Mouse (Mus musculus): ENCODE measurements at regions not wholly inside any gene's neighbourhood (a gene's known extent, or its start where the extent isn't known, plus 50 kb on each side); places are given as distances from the start of the nearest gene placed in this dataset.

DNA sequence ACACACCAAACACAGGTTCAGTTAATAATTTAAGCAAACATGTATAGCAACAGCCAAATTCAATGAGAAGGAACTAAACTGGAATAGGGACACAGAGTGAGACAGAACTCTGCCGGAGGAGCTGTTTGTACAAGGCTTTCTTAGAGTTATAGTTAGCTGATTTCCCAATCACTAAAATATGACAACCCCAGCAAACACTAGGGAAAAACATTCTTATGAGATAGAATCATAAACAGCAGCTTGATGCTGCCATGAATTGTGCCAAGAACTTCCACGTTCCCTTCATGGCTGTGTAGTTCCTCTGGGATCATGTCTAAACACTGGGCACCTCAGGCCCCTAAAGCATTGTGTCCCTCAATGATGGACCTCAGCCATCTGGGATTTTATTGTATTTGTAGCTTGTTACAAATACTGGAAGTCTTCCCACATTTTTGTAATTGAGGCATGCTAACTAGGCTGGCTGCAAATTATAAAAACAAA lies 1033.4 kb downstream of the Fam19a2 start:
- TF ChIP-seq POLR2A (IDR thresholded peaks at IDR 0.05; ENCODE audit: low read depth, low read length) (no peak), CTCF (conservative IDR thresholded peaks at IDR 0.05; ENCODE audit: insufficient read depth, insufficient read length, low read depth, low read length) (no peak)
